Mouse (Mus musculus) erythroblast, embryonic 14.5 days (primary cell): ENCODE data around the gene Bmt2. TPM values are rescaled to one million over a fixed set of nuclear protein-coding genes. Genes with fewer than 3 reads are reported as not detected.

Source experiments
- H3K27me3 ChIP-seq: 2 replicates; pipeline ENCODE4 v1.6.1; 2012; ENCODE audit warnings: inconsistent platforms; ENCODE audit not compliant: control insufficient read depth
- H3K36me3 ChIP-seq: 2 replicates; pipeline ENCODE4 v1.6.1; 2012; ENCODE audit warnings: mild to moderate bottlenecking, inconsistent platforms; ENCODE audit not compliant: control insufficient read depth
- H3K4me1 ChIP-seq: 2 replicates; pipeline ENCODE4 v1.6.1; 2012; ENCODE audit warnings: inconsistent platforms; ENCODE audit not compliant: control insufficient read depth
- H3K4me3 ChIP-seq: replicated peaks from 2 replicates; pipeline ENCODE3; 2012; ENCODE audit warnings: moderate library complexity, mild to moderate bottlenecking, inconsistent platforms
- H3K9me3 ChIP-seq: 2 replicates; pipeline ENCODE4 v1.6.1; 2012; ENCODE audit warnings: low read length, inconsistent platforms, mixed read lengths; ENCODE audit not compliant: control insufficient read depth
- GATA1 ChIP-seq: IDR thresholded peaks from 2 replicates; pipeline ENCODE4 v1.6.1; 2012; ENCODE audit warnings: low read length, inconsistent platforms, mixed read lengths
- TAL1 ChIP-seq: IDR thresholded peaks from 3 replicates; pipeline ENCODE4 v1.6.1; 2012; ENCODE audit warnings: low read length, inconsistent platforms, mixed read lengths
- polyA plus RNA-seq: library from polyadenylated mRNA; stranded (reverse); fragments of >175 nt; gene quantifications from 2 replicates; pipeline ENCODE4 v1.2.3, GENCODE M21; 2012

The Bmt2 gene
- polyA plus RNA-seq: 0.01 TPM in 2 replicates

GRCm38 (mm10) chr6:13677818-13678282 is at the start of gene Bmt2:
TSS of gene Bmt2 (minus strand) at chr6:13677966.
- H3K4me3 ChIP-seq: peak within 1 kb of the TSS; percentile 88
- peaks cover 2% of the 10 kb centered on the region; the same call in 1 of the 2 replicates for H3K36me3 ChIP-seq
- H3K4me1 ChIP-seq: peaks cover 20% of the 10 kb centered on the region
- no peaks in the 10 kb centered on the region for H3K9me3 ChIP-seq
- H3K27me3 ChIP-seq: no peaks in the 10 kb centered on the region
- TF ChIP-seq TAL1 (no peak), GATA1 (no peak)

GRCm38 (mm10) chr6:13722166-13722565 is 44.4 kb upstream of the Bmt2 start:
- Histone ChIP-seq H3K4me3 (no peak overlapping the region), H3K9me3 (no peaks in the 10 kb centered on the region), H3K4me1 (no peaks in the 10 kb centered on the region), H3K27me3 (no peaks in the 10 kb centered on the region), H3K36me3 (no peaks in the 10 kb centered on the region)
- TF ChIP-seq GATA1 (no peak), TAL1 (no peak)

DNA sequence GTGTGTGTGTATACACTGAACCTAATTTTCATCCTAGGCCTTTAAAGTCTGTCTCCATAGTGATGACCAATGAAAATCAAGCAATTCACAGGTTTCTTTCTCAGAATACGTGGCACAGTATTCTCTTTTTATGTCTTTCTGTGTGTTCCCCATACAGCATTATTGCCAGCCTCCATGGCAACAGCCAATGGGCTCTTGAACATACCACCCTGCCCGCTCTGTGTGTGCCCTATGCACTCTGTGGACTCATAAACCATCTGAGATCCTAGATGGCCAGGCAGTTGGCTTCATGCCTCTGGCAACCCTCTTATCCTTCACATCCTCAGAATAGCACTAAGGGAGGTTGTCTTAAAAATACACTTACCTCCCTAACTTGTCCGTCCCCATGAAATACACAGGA is 37.1 kb upstream of the Bmt2 start:
- Histone ChIP-seq H3K4me3 (no peak overlapping the region), H3K4me1 (no peaks in the 10 kb centered on the region), H3K27me3 (no peaks in the 10 kb centered on the region), H3K9me3 (no peaks in the 10 kb centered on the region), H3K36me3 (no peaks in the 10 kb centered on the region)
- TF ChIP-seq TAL1 (no peak), GATA1 (no peak)

DNA sequence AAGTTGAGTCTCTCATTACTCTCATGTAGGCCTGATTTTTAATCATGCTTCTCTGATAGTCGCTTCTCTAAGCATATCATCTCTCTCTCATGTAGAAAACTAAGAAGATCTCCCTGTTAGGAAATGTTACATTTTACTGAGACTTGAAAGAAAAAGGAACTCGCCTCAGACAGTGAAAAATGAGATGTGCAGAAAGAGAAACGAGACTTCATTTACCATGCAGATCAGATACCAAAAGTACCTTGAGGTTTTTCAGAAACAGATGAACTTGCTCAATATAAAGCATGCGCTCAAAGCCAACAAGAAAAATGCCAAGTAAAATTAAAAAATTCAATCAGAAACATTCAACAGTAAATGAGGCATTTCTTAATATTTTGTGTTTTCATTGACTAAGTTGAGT is 19.1 kb upstream of the Bmt2 start:
- no peaks in the 10 kb centered on the region for H3K4me1 ChIP-seq
- no peaks in the 10 kb centered on the region for H3K36me3 ChIP-seq
- TF ChIP-seq GATA1 (no peak), TAL1 (no peak)
- no peaks in the 10 kb centered on the region for H3K27me3 ChIP-seq
- H3K4me3 ChIP-seq: no peak overlapping the region
- peaks cover 2% of the 10 kb centered on the region; the same call in 1 of the 2 replicates for H3K9me3 ChIP-seq

DNA sequence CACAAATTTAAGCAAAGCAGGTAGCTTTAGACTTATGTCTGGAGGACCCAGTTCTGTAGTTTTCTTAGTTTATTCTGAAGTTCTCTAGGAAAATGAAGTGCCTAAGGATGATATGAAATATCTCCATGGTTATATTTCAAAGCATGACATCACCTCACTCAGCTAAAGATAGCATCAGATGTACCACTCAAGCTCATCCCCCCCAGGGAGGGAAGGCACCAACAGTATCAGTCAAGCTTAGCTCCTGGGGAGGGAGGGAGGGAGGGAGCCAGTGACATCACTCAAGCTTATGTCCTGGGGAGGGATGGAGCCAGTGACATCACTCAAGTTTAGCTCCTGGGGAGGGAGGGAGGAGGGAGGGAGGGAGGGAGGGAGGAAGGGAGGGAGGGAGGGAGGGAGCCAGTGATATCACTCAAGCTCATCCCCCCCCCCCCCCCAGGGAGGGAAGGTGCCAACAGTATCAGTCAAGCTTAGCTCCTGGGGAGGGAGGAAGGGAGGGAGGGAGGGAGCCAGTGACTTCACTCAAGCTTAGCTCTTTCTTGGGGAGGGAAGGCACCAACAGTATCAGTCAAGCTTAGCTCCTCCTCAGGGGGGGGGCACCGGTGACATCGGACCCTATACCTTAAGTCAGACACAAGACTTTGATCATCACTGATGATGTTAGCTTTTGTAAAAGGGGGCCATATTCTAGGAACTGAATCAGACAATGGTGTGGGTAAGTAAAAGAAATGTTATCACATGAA is 17.5 kb upstream of the Bmt2 start:
- H3K4me3 ChIP-seq: no peak overlapping the region
- H3K27me3 ChIP-seq: no peaks in the 10 kb centered on the region
- H3K9me3 ChIP-seq: peaks cover 2% of the 10 kb centered on the region; the same call in 1 of the 2 replicates
- no peaks in the 10 kb centered on the region for H3K4me1 ChIP-seq
- TF ChIP-seq GATA1: no peak
- TF ChIP-seq TAL1: no peak
- H3K36me3 ChIP-seq: no peaks in the 10 kb centered on the region

GRCm38 (mm10) chr6:13691657-13692294 is 14.0 kb upstream of the Bmt2 start:
- Histone ChIP-seq H3K36me3 (no peaks in the 10 kb centered on the region), H3K4me3 (no peak overlapping the region), H3K9me3 (no peaks in the 10 kb centered on the region), H3K27me3 (no peaks in the 10 kb centered on the region), H3K4me1 (no peaks in the 10 kb centered on the region)
- TF ChIP-seq TAL1: no peak
- TF ChIP-seq GATA1: no peak

GRCm38 (mm10) chr6:13690398-13690797 is 12.6 kb upstream of the Bmt2 start:
- Histone ChIP-seq H3K4me3 (no peak overlapping the region), H3K36me3 (no peaks in the 10 kb centered on the region), H3K27me3 (no peaks in the 10 kb centered on the region), H3K4me1 (no peaks in the 10 kb centered on the region), H3K9me3 (no peaks in the 10 kb centered on the region)
- no peak for TF ChIP-seq TAL1
- TF ChIP-seq GATA1: no peak

DNA sequence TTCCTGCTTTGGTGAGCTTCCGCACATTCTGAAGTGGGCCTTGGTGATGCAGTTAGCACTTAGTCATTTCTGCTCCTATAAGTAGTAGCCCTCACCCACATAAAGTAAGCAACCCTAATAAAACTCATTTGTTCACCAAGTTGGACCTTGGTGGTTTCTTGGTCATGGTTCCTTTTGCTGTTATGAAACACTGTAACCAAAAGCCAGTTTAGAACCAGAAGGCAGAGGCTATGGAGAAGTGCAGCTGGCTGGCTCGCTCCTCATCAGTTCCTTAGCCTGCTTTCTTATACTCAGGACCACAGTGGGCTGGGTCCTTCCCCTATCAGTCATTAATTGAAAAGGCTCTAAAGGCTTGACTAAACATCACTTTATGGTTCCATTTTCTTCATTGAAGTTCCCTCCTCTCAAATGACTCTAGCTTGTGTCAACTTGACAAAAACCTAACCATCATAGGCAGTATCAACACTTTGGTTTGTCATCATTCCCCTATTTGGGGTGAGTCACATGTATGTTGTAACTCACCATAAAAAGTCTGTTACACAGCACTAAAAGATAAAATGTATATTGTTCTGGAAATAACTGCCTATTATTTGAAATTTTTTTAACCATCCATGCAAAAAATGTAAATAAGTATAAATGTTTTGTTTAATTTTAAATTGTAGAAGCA is 6.3 kb upstream of the Bmt2 start:
- TF ChIP-seq TAL1 (no peak), GATA1 (no peak)
- H3K4me3 ChIP-seq: no peak overlapping the region
- H3K27me3 ChIP-seq: no peaks in the 10 kb centered on the region
- no peaks in the 10 kb centered on the region for H3K36me3 ChIP-seq
- no peaks in the 10 kb centered on the region for H3K4me1 ChIP-seq
- no peaks in the 10 kb centered on the region for H3K9me3 ChIP-seq

- Histone ChIP-seq H3K36me3 (no peaks in the 10 kb centered on the region), H3K4me1 (peaks cover 20% of the 10 kb centered on the region), H3K27me3 (no peaks in the 10 kb centered on the region), H3K4me3 (peak overlapping the region; percentile 88), H3K9me3 (no peaks in the 10 kb centered on the region)
- TF ChIP-seq TAL1 (no peak), GATA1 (no peak)
These were observed 583 bp upstream of the Bmt2 start for GRCm38 (mm10) chr6:13678349-13678748.
